Mouse (Mus musculus) liver, embryonic 11.5 days (tissue): Measurements from ENCODE around the gene Olfr430. TPM values are rescaled to one million over a fixed set of nuclear protein-coding genes. Genes with fewer than 3 reads are reported as not detected.
"Not testable (repeated sequence)": the region's sequence is repeated elsewhere in the genome, so short reads cannot be mapped to it uniquely, and the experiment has no call there.

Experiments
- ATAC-seq: fragments of 200-750 bp; cut with Nextera tagmentation; replicated peaks from 2 replicates; pipeline ENCODE4 v1.8.0; 2017; ENCODE audit warnings: moderate number of reproducible peaks, mild to moderate bottlenecking, moderate TSS enrichment, moderate library complexity; ENCODE audit not compliant: low FRiP score
- DNase-seq: peaks from one replicate; pipeline ENCODE4 v3.0.0-alpha.2; 2017; ENCODE audit warnings: low spot score
- H3K27ac ChIP-seq: fragments of 300-500 bp; sonication (generic); 2 replicates; pipeline ENCODE4 v1.5.1; 2014; ENCODE audit warnings: mild to moderate bottlenecking, low read depth, low read length, control low read depth
- H3K27me3 ChIP-seq: fragments of 300-500 bp; sonication (generic); replicated peaks from 2 replicates; pipeline ENCODE4 v1.6.1; 2014; ENCODE audit warnings: low read length, mixed read lengths; ENCODE audit not compliant: control insufficient read depth, insufficient read depth
- H3K36me3 ChIP-seq: fragments of 300-500 bp; sonication (generic); 2 replicates; pipeline ENCODE4 v1.6.1; 2014; ENCODE audit warnings: mild to moderate bottlenecking, low read length, moderate library complexity, mixed read lengths; ENCODE audit not compliant: control insufficient read depth, insufficient read depth
- H3K4me1 ChIP-seq: fragments of 300-500 bp; sonication (generic); replicated peaks from 2 replicates; pipeline ENCODE4 v1.6.1; 2014; ENCODE audit warnings: low read length, mixed read lengths; ENCODE audit not compliant: control insufficient read depth, insufficient read depth
- H3K4me2 ChIP-seq: fragments of 300-500 bp; sonication (generic); 2 replicates; pipeline ENCODE4 v1.6.1; 2014; ENCODE audit warnings: mild to moderate bottlenecking, control low read depth, moderate library complexity
- H3K4me3 ChIP-seq: fragments of 300-500 bp; sonication (generic); 2 replicates; pipeline ENCODE4 v1.5.1; 2014; ENCODE audit warnings: low read depth, low read length, control low read depth
- H3K9ac ChIP-seq: fragments of 300-500 bp; sonication (generic); 2 replicates; pipeline ENCODE4 v1.6.1; 2014; ENCODE audit warnings: low read depth, low read length, control low read depth
- H3K9me3 ChIP-seq: fragments of 300-500 bp; sonication (generic); 2 replicates; pipeline ENCODE4 v1.6.1; 2016; ENCODE audit warnings: low read length, inconsistent platforms, mixed read lengths; ENCODE audit not compliant: control insufficient read depth
- WGBS: fragments of 180-500 bp; shearing (Covaris S2); extraction: QIAGEN DNeasy Blood & Tissue Kit; methylation state at CpG from one replicate; pipeline ENCODE4 v1.1.7; 2014; 5-methylcytosine and 5-hydroxymethylcytosine counted together
- polyA plus RNA-seq: library from polyadenylated mRNA; unstranded; fragments of >200 nt; fragmentation: Nextera tagmentation; extraction: Ambion mirVana; gene quantifications from 2 replicates; pipeline ENCODE4 v1.2.1, GENCODE M21; 2014

The Olfr430 gene
- polyA plus RNA-seq, 1 experiment from 2014 or later: not detected

DNA sequence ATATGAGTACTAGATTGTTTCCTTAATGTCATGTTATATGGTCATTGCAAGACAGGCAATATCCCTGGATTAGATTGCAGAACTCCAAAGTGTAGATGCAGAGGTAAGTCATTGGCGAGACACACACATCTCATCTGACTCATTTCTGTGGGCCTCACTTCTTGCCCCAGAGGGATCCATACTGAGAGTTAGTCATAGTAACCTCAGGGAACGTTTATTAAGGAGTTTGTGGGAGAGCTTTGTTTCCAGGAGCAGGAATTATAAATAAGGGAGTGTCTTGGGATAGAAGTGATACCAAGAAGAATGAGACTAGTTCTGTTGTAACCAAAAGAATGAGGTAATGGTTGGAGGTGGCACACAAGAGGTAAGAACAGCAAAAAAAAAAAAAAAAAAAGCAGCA, 17.5 kb upstream of the Olfr430 start, which contains the start of gene Olfr432:
Gene Olfr432, plus strand, starts transcription at position 313 of the 400 bp plus-strand sequence.
- H3K9me3 ChIP-seq: no peaks in the 10 kb centered on the region
- ATAC-seq (no peak), DNase-seq (no peak)
- H3K27ac ChIP-seq: no peak within 1 kb of the TSS
- 70% methylated on average over 2 of the region's 2 CpGs for WGBS
- H3K9ac ChIP-seq: no peak within 1 kb of the TSS
- H3K27me3 ChIP-seq: no peaks in the 10 kb centered on the region
- H3K4me2 ChIP-seq: no peak within 1 kb of the TSS
- H3K36me3 ChIP-seq: no peaks in the 10 kb centered on the region
- H3K4me3 ChIP-seq: no peak within 1 kb of the TSS
- no peaks in the 10 kb centered on the region for H3K4me1 ChIP-seq

DNA sequence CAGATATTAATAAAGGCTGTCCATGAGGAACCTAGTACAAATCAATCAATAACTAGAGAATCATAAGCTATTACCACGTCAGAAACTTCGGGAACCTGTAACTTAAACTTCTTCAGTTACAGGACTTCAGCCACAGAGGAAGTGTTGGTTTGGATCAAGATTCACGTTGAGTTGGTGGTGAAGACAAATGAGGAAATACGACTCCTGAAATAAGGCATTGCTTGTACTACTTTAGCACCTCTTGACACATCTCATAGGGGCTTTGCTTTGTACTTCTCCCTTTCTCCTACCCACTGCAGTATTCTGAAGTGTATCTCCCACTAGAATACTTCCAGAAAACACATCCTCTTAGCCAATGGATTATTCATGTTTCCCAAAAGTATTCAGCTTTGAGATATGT, 17.0 kb upstream of the Olfr430 start:
- not testable (repeated sequence) for H3K27ac ChIP-seq, H3K36me3 ChIP-seq, H3K27me3 ChIP-seq, H3K4me2 ChIP-seq, H3K9ac ChIP-seq, H3K9me3 ChIP-seq, ATAC-seq, H3K4me3 ChIP-seq, DNase-seq, H3K4me1 ChIP-seq
- WGBS: 41% methylated on average over 4 of the region's 4 CpGs

DNA sequence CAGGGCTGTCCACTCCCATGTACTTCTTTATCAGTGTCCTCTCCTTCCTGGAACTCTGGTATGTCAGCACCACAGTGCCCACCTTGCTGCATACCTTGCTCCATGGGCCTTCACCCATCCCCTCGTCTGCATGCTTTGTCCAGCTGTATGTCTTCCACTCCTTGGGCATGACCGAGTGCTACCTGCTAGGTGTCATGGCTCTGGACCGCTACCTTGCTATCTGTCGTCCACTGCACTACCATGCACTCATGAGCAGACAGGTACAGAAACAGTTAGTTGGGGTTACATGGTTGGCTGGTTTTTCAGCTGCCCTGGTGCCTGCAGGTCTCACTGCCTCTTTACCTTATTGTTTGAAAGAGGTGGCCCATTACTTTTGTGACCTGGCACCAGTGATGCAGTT, 15.9 kb upstream of the Olfr430 start:
- 80% methylated on average over 4 of the region's 4 CpGs for WGBS
- Histone ChIP-seq H3K9ac (no peak overlapping the region), H3K4me2 (no peak overlapping the region), H3K27me3 (no peaks in the 10 kb centered on the region), H3K4me1 (no peaks in the 10 kb centered on the region), H3K9me3 (no peaks in the 10 kb centered on the region), H3K27ac (no peak overlapping the region), H3K4me3 (no peak overlapping the region), H3K36me3 (no peaks in the 10 kb centered on the region)
- ATAC-seq (no peak; the same call in 1 of the 2 replicates), DNase-seq (no peak)

DNA sequence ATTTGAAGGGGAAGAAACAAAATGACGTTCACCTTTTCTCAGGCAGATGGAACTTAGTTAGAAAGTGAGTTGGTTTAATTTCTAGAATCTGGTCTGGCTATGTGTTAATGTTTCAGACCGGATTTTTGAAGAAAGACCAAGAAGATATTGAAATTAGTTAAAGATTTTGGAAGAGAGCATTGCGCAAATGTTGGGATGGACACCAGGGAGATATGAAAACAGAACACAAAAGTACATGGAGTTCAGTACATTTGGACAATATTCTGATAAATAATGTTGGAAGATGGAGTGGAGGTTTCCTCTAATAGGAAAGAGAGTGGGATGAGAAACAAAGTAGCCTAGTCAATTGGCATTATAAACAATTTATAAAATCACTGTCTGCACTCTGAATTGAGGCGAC, 14.9 kb upstream of the Olfr430 start:
- no peaks in the 10 kb centered on the region for H3K27me3 ChIP-seq
- H3K4me1 ChIP-seq: no peaks in the 10 kb centered on the region
- no peaks in the 10 kb centered on the region for H3K9me3 ChIP-seq
- no peak overlapping the region for H3K27ac ChIP-seq
- DNase-seq: no peak
- H3K36me3 ChIP-seq: no peaks in the 10 kb centered on the region
- no peak overlapping the region for H3K4me3 ChIP-seq
- ATAC-seq: no peak
- 78% methylated on average over 4 of the region's 4 CpGs for WGBS
- no peak overlapping the region for H3K9ac ChIP-seq
- no peak overlapping the region for H3K4me2 ChIP-seq

DNA sequence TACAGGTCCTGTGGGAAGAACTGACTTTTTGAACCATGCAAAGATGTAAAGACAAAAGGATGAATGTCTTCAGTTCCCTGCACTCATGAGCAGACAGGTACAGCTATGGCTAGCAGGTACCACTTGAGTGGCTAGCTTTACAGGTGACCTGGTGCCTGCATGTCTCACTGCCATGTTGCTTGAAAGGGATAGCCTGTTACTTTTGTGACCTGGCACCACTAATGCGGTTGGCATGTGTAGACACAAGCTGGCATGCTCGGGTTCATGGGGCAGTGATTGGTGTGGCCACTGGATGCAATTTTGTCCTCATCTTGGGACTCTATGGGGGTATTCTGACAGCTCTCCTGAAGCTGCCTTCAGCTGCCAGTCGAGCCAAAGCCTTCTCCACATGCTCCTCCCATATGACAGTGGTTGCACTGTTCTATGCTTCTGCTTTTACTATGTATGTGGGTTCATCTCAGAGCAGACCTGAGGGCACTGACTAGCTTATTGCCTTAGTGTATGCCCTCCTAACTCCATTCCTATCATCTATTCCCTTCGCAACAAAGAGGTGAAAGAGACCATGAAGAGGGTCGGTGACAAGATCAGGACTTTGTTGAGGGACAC, 14.4 kb upstream of the Olfr430 start:
- H3K4me2 ChIP-seq: no peak overlapping the region
- DNase-seq (no peak), ATAC-seq (no peak)
- no peak overlapping the region for H3K9ac ChIP-seq
- no peaks in the 10 kb centered on the region for H3K27me3 ChIP-seq
- no peak overlapping the region for H3K4me3 ChIP-seq
- no peaks in the 10 kb centered on the region for H3K9me3 ChIP-seq
- H3K36me3 ChIP-seq: no peaks in the 10 kb centered on the region
- no peaks in the 10 kb centered on the region for H3K4me1 ChIP-seq
- no peak overlapping the region for H3K27ac ChIP-seq
- 74% methylated on average over 5 of the region's 5 CpGs for WGBS

DNA sequence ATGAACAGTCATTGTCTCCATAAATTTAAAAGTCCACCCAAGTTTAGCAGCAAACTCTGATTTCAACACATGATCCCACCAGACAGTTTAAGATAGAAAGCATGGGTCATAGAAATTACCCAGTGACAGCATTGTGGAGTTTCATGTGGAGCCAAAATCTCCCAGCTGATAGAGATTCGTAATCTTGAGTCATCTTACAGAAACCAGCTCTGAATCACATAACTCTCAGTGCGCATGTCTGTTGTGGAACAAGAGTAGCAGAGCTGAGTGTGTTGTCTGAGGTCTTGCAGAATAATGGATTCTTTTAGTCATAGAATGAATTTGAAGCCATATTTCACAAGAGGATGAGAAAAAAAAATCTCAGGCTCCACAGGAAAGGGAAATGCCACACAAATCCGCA, 13.4 kb upstream of the Olfr430 start:
- Histone ChIP-seq H3K4me1 (no peaks in the 10 kb centered on the region), H3K27ac (no peak overlapping the region), H3K4me3 (no peak overlapping the region), H3K9ac (no peak overlapping the region), H3K36me3 (no peaks in the 10 kb centered on the region), H3K9me3 (no peaks in the 10 kb centered on the region), H3K4me2 (no peak overlapping the region), H3K27me3 (no peaks in the 10 kb centered on the region)
- 76% methylated on average over 3 of the region's 3 CpGs for WGBS
- DNase-seq (no peak), ATAC-seq (no peak)

DNA sequence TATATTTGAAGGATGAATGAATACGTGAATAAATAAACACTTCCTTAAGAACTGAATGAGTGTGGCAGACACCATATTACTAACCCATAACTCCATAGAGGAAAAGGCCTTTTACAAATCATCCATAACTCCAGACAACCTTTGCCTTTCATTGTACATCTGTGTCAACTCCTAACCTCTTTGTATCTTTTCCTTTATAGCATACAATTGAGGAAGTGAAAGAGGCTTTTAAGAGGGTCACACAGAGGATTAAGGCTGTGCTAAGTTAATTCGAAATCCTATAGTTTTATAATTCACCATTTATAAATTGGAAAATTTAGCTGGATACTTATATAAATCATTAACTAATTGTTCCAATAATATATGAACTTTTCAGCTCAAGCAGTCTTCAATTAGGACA, 11.2 kb upstream of the Olfr430 start:
- ATAC-seq (no peak), DNase-seq (no peak)
- 72% methylated on average over 2 of the region's 2 CpGs for WGBS
- Histone ChIP-seq H3K4me2 (no peak overlapping the region), H3K27me3 (no peaks in the 10 kb centered on the region), H3K9me3 (no peaks in the 10 kb centered on the region), H3K27ac (no peak overlapping the region), H3K4me3 (no peak overlapping the region), H3K4me1 (no peaks in the 10 kb centered on the region), H3K36me3 (no peaks in the 10 kb centered on the region), H3K9ac (no peak overlapping the region)

DNA sequence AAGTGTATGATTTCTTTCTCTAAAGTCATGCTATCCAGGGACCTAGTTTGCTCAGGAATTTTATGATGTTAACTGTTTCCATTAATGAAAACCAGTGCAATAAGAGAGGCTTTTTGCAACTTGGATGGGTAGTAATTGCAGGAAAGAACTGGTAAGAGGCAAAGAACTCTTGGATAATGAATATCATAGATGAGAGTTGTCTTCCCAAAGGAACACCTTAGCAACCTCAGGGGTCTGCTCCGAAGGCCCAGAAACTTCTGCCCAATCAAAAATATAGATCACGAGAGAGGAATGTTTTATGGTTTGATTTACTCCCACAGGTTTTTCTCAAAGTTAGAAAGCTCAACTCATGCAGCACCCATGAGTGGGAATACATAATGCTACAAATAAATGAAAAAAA, 17.6 kb downstream of the Olfr430 start, which contains the start of gene Olfr429:
Gene Olfr429, plus strand, starts transcription at position 301 of the 400 bp plus-strand sequence.
- no peak within 1 kb of the TSS for H3K4me3 ChIP-seq
- no peaks in the 10 kb centered on the region for H3K4me1 ChIP-seq
- H3K27me3 ChIP-seq: no peaks in the 10 kb centered on the region
- H3K4me2 ChIP-seq: no peak within 1 kb of the TSS
- H3K9me3 ChIP-seq: no peaks in the 10 kb centered on the region
- no peaks in the 10 kb centered on the region for H3K36me3 ChIP-seq
- no peak within 1 kb of the TSS for H3K9ac ChIP-seq
- no peak for DNase-seq
- no peak for ATAC-seq
- 84% methylated on average over 2 of the region's 2 CpGs for WGBS
- H3K27ac ChIP-seq: no peak within 1 kb of the TSS

DNA sequence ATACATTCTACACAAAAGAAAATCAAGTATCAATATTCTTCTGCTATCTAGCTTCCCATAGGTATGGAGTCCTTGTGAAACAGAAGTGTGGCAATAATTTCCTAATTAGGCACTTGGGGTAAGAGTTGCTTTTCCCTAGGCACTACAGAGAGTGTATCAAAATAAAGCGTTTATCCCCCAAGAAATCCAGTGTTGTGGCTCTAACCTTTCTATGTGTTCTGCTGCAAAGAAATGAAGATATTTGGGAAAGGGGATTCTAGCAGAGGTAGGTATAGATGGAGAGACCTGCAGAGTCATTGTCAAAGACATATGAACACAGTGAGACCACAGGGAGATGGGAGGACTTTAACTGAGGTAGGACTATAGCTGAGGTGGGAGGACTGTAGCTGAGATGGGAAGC, 30.2 kb downstream of the Olfr430 start, which contains the start of gene Olfr427:
Gene Olfr427, plus strand, starts transcription at position 301 of the 400 bp plus-strand sequence.
- WGBS: 82% methylated on average over 1 of the region's 1 CpGs
- H3K36me3 ChIP-seq: no peaks in the 10 kb centered on the region
- no peaks in the 10 kb centered on the region for H3K9me3 ChIP-seq
- no peak within 1 kb of the TSS for H3K4me3 ChIP-seq
- no peak within 1 kb of the TSS for H3K27ac ChIP-seq
- no peaks in the 10 kb centered on the region for H3K27me3 ChIP-seq
- no peak for ATAC-seq
- H3K9ac ChIP-seq: no peak within 1 kb of the TSS
- DNase-seq: no peak
- no peaks in the 10 kb centered on the region for H3K4me1 ChIP-seq
- H3K4me2 ChIP-seq: no peak within 1 kb of the TSS
